Mouse (Mus musculus) liver, embryonic 13.5 days (tissue): ENCODE measurements around the gene D13Ertd608e. TPM values are rescaled to one million over a fixed set of nuclear protein-coding genes. Genes with fewer than 3 reads are reported as not detected.
"Not testable (repeated sequence)": the region's sequence is repeated elsewhere in the genome, so short reads cannot be mapped to it uniquely, and the experiment has no call there.

Experiments
- ATAC-seq: fragments of 200-750 bp; cut with Nextera tagmentation; 2 replicates; pipeline ENCODE4 v1.8.0; 2017; ENCODE audit warnings: low read depth, mild to moderate bottlenecking, moderate number of reproducible peaks, moderate library complexity
- DNase-seq: peaks from one replicate; pipeline ENCODE4 v3.0.0; 2022
- H3K27ac ChIP-seq: fragments of 300-500 bp; sonication (generic); 2 replicates; pipeline ENCODE4 v1.5.1; 2015; ENCODE audit warnings: moderate library complexity, mild to moderate bottlenecking, inconsistent platforms
- H3K27me3 ChIP-seq: fragments of 300-500 bp; sonication (generic); 2 replicates; pipeline ENCODE4 v1.6.1; 2015; ENCODE audit warnings: mild to moderate bottlenecking, inconsistent platforms
- H3K36me3 ChIP-seq: fragments of 300-500 bp; sonication (generic); 2 replicates; pipeline ENCODE4 v1.6.1; 2015; ENCODE audit warnings: mild to moderate bottlenecking, inconsistent platforms
- H3K4me1 ChIP-seq: fragments of 300-500 bp; sonication (generic); replicated peaks from 2 replicates; pipeline ENCODE4 v1.6.1; 2015; ENCODE audit warnings: inconsistent platforms
- H3K4me2 ChIP-seq: fragments of 300-500 bp; sonication (generic); 2 replicates; pipeline ENCODE4 v1.6.1; 2015; ENCODE audit warnings: inconsistent platforms, mild to moderate bottlenecking, moderate library complexity
- H3K4me3 ChIP-seq: fragments of 300-500 bp; sonication (generic); replicated peaks from 2 replicates; pipeline ENCODE4 v1.5.1; 2015; ENCODE audit warnings: mild to moderate bottlenecking, inconsistent platforms
- H3K9ac ChIP-seq: fragments of 300-500 bp; sonication (generic); 2 replicates; pipeline ENCODE4 v1.6.1; 2015; ENCODE audit warnings: mild to moderate bottlenecking, inconsistent platforms
- H3K9me3 ChIP-seq: fragments of 300-500 bp; sonication (generic); replicated peaks from 2 replicates; pipeline ENCODE4 v1.6.1; 2016; ENCODE audit warnings: inconsistent platforms
- WGBS: fragments of 180-500 bp; shearing (Covaris S2); methylation state at CpG from one replicate; pipeline ENCODE4 v1.1.7; 2015; ENCODE audit not compliant: insufficient replicate concordance; 5-methylcytosine and 5-hydroxymethylcytosine counted together
- polyA plus RNA-seq: library from polyadenylated mRNA; unstranded; fragments of >200 nt; fragmentation: Nextera tagmentation; extraction: Ambion mirVana; gene quantifications from 2 replicates; pipeline ENCODE4 v1.2.1, GENCODE M21; 2015

D13Ertd608e gene
- polyA plus RNA-seq, result not detected in 2 replicates

DNA sequence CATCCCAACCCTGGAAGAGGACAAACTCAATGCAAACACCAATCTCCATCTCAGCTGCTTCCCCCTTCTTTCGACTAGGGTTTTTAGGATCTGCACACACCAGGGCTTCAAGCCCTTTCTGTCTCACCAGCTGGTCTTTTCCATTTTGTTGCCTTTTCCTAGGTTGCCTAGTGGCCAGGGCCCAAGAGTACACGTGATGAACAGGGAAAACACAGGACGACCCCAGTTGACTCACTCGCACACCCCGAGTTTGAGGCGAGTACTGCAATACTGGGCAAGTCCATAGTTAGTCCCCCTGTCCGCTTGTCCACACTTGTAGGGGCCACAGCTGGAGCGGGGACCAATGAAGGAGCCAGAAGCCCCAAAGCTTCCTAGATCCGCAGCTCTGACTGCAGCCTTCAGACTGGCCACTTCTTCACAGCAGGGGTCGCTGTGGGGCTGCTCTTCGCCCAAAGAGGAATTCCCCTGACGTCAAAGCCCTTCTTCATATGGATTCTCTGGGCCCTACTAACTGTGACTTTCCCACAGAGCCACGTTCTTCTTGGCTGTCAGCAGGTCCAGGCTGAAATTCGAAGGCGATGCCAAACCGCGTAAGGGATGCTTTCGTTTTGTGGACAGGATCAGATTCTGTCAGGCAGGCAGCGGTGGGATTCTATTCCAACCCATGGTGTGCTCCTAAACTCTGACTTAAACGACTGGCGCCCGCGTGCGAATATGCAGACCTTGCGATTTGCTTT lies at the start of gene D13Ertd608e:
TSS of gene D13Ertd608e (plus strand) at position 687 of the 737 bp plus-strand sequence.
- H3K4me1 ChIP-seq, H3K27me3 ChIP-seq, H3K9me3 ChIP-seq, H3K9ac ChIP-seq, H3K36me3 ChIP-seq, H3K27ac ChIP-seq, DNase-seq: not testable (repeated sequence)
- ATAC-seq, result peak; percentile 48
- peak within 1 kb of the TSS; percentile 16; the same call in 1 of the 2 replicates for H3K4me3 ChIP-seq
- peak within 1 kb of the TSS; percentile 38 for H3K4me2 ChIP-seq
- WGBS, result 12% methylated on average over 19 of the region's 25 CpGs

DNA sequence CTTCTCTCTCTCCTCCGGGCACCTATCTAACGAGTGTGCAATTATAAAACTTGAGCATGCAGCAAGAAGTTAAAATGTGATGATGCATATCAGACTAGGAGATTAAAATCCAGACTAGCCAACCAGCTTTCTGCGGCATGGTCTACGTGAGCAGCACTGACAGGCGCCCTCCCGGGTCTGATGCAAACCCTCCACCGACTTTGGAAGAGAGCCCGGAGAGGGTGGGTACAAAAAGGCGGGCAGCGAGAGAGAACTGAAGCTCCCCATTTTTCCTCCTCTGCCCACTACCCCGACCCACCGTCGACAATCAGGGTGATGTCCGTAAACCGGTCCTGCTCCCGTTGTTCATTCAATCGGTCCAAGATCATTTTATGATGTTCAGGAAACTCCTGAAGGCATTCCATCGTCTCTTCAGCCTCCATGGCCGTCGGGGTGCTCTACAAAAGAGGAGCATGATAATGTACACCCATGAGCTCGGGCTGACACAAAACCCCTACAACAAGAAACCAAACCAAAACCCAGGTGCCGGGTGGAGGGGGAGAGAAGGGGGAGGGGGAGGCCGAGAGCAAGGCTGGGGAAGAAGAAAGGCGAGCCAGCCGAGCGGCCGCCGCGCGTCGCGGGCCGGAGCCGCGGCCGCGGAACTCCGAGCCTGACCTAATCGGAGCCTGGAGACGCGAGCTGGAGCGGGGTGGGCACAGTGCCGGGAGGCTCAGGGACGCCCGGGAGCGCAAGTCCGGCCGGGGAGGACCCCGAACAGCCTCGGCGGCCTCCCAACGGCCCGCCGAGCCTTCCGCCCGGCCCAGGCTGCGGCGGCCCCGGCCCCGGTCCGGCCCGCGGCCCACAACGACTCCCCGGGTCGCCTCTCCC lies 45.7 kb upstream of the D13Ertd608e start:
- DNase-seq, result peak; percentile 38
- peak overlapping the region; percentile 96 for H3K4me3 ChIP-seq
- peak; percentile 60 for ATAC-seq
- H3K27me3 ChIP-seq, result no peaks in the 10 kb centered on the region
- H3K9me3 ChIP-seq, result no peaks in the 10 kb centered on the region
- peaks cover 32% of the 10 kb centered on the region for H3K4me1 ChIP-seq
- H3K9ac ChIP-seq, result peak overlapping the region; percentile 96
- peaks cover 34% of the 10 kb centered on the region for H3K36me3 ChIP-seq
- peak overlapping the region; percentile 89 for H3K27ac ChIP-seq
- under 1% methylated on average over 54 of the region's 66 CpGs for WGBS
- H3K4me2 ChIP-seq, result peak overlapping the region; percentile 98

DNA sequence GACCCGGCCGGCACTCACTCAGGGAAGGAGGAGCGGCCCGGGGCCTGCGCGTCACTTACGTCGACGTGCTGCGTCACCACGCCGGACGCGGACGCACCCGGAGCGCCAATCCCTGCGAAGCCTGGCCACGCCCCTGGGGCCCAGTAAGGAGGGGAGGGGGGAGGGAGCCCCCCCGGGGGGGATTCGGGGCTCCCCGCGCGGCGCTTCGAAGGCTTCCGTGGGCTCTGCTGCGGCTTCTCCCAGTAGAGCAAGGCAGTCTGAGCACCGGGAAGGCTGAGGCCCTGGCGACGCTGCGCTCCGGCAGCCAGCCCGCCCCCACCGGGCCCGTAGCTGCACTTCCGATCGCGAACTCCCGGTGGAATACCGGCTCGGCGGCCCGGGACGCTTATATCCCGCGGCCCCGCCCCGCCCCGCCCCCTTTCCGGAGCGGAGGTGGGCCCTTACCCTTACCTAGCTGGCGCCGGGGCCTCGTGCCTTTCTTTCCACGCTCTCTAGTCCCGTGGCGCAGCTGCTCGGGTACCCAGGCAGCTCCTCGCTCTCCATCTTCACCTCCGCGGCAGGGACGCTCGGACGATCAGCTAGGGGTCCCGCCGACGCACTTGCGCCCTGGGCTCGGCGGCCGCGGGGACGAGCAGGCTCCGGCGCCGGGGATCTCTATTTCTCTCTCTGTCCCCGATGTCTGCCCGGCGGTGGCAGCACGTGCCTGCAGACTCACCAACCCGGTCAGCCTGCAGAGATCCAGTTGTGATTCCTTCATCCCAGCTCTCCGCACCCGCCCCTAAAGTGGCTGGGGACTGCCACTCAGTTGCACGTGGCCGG lies 44.8 kb upstream of the D13Ertd608e start, which contains the start of gene Zfp131:
TSS of gene Zfp131 (minus strand) at position 129 of the 819 bp plus-strand sequence.
- Histone ChIP-seq H3K4me2 (peak within 1 kb of the TSS; percentile 98), H3K4me3 (peak within 1 kb of the TSS; percentile 96), H3K27ac (peak within 1 kb of the TSS; percentile 89), H3K4me1 (peaks cover 32% of the 10 kb centered on the region), H3K9ac (peak within 1 kb of the TSS; percentile 96), H3K36me3 (peaks cover 26% of the 10 kb centered on the region), H3K27me3 (no peaks in the 10 kb centered on the region), H3K9me3 (no peaks in the 10 kb centered on the region)
- DNase-seq (peak; percentile 87), ATAC-seq (peak; percentile 97)
- WGBS, result under 1% methylated on average over 84 of the region's 86 CpGs

DNA sequence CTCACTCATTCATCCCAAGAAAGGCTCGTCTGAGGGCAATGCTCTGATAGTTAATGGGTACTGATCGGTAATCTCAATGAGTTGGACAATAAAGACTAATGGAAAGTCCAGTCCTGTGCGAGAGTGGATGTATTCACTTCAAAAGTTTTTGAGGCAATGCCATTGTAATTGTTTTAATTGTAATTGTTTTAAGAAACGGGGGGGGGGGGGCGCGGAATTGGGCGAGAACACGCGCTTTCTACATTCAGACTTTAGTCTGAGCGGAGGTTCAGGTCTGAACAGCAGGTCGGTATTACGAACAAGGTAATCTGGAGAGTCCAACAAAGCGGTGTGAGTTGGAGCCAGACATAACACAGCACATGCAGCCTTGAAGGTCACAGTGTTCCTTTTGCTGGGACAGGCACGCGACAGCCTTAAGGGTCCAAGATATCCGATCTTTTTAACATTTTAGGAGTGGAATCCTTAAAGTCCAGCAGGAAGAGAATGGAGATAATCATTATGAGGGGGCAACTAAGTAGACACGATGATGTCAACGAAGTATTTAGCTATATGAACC lies 44.1 kb upstream of the D13Ertd608e start:
- Histone ChIP-seq H3K27me3 (no peaks in the 10 kb centered on the region), H3K27ac (peak overlapping the region; percentile 86), H3K4me1 (peaks cover 32% of the 10 kb centered on the region), H3K4me3 (peak overlapping the region; percentile 96), H3K9me3 (no peaks in the 10 kb centered on the region), H3K36me3 (peaks cover 22% of the 10 kb centered on the region), H3K9ac (peak overlapping the region; percentile 96), H3K4me2 (peak overlapping the region; percentile 98)
- DNase-seq (no peak), ATAC-seq (no peak)
- 2% methylated on average over 18 of the region's 18 CpGs for WGBS

DNA sequence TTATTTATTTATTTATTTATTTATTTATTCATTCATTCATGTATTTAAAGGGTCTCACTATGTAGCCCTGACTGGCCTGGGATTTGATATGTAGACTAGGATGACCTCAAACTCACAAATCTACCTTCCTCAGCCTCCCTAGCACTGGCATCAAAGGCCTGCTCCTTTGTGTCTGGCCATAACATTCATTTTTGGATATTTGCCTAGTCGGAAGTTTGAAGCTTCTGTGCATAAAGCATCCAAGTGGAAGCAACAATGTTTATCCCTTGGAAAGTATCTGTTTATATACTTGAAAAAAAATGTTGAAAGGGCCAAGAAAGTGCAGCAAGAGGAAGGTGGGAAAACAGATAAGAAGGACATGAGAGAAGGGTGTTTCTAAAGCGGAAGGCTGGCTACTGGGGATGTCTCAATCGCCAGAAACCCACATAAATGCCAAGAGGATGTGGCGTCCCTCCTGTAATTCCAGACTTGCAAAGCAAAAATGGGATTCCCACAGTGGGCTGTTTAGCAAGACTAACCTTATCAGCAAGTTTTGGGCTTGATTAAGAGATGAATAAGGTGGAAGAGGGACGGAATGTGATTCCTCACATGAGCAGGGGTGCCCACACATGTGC lies 42.9 kb upstream of the D13Ertd608e start:
- H3K9ac ChIP-seq, result no peak overlapping the region
- H3K4me2 ChIP-seq, result no peak overlapping the region
- WGBS, result 47% methylated on average over 5 of the region's 5 CpGs
- no peaks in the 10 kb centered on the region for H3K9me3 ChIP-seq
- peaks cover 32% of the 10 kb centered on the region for H3K4me1 ChIP-seq
- no peak for ATAC-seq
- no peaks in the 10 kb centered on the region for H3K27me3 ChIP-seq
- no peak for DNase-seq
- no peak overlapping the region for H3K4me3 ChIP-seq
- no peak overlapping the region for H3K27ac ChIP-seq
- peaks cover 11% of the 10 kb centered on the region for H3K36me3 ChIP-seq

DNA sequence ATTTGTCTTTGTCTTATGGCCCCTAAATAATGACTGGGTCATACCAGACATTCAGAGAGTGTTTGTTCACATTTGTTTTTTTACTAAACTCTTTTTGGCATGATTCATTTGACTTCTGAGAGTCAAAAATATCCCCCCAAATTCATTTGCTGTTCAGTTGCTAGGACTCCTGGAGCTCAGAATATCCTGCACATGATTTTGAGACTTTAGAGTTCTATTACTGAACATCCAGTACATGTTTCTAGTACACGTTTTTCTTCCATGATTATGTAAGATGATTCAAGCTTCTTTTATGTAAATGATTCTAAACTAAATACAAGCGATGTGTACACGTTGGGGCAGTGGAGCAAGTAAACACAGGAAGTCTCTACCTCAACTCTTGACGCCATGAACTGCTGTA lies 38.1 kb upstream of the D13Ertd608e start:
- H3K27ac ChIP-seq, result no peak overlapping the region
- no peak overlapping the region for H3K4me2 ChIP-seq
- ATAC-seq (no peak), DNase-seq (no peak)
- H3K9me3 ChIP-seq, result no peaks in the 10 kb centered on the region
- H3K27me3 ChIP-seq, result no peaks in the 10 kb centered on the region
- WGBS, result 41% methylated on average over 4 of the region's 4 CpGs
- no peak overlapping the region for H3K9ac ChIP-seq
- no peak overlapping the region for H3K4me3 ChIP-seq
- 0 out of 2 replicates have a peak, but pooled peaks cover 7% of the 10 kb centered on the region for H3K4me1 ChIP-seq
- no peaks in the 10 kb centered on the region for H3K36me3 ChIP-seq

DNA sequence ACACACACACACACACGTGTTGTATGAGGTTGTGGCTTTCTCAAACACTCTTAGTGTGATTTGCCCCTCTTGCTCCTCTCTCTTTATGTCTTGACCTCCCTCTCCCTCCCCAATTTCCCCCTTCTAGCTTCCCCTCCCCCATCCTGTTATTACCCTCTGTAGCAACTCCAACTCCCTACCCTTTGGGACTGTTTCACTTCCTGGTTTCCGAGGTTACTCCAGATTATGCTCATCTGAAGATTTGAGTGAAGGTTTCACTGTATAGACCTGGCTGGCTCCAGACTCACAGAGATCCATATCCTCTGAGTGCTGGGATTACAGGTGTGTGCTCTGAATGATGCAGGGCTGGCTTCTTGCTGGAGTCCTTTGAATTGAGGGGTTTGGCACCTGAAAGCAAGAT lies 26.9 kb upstream of the D13Ertd608e start:
- no peaks in the 10 kb centered on the region for H3K27me3 ChIP-seq
- H3K4me1 ChIP-seq, result no peaks in the 10 kb centered on the region
- no peaks in the 10 kb centered on the region for H3K9me3 ChIP-seq
- 52% methylated on average over 2 of the region's 2 CpGs for WGBS
- H3K36me3 ChIP-seq, result no peaks in the 10 kb centered on the region
- no peak overlapping the region for H3K4me3 ChIP-seq
- no peak overlapping the region for H3K4me2 ChIP-seq
- DNase-seq, result no peak
- no peak for ATAC-seq
- no peak overlapping the region for H3K27ac ChIP-seq
- H3K9ac ChIP-seq, result no peak overlapping the region

DNA sequence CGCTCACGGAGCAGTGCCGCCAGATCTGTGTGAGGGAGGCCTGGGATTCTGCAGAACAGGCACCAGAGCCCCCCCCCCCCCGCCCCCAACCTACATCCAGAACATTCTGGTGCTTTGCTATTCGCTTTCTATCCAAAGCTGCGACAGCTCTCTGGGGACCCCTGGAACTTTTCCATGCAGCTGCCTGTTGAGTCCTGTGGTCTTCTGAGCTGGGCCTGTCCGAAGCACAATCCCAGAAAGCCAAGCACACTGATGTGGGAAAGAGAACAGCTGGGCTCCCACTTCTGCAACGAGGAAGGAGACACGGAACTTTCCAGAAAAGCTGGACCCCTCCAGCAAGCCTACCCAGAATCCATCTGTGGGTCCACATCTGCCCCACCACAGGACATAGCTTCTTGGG lies 25.8 kb upstream of the D13Ertd608e start:
- Histone ChIP-seq H3K9me3 (no peaks in the 10 kb centered on the region), H3K4me3 (no peak overlapping the region), H3K9ac (no peak overlapping the region), H3K27me3 (no peaks in the 10 kb centered on the region), H3K4me2 (no peak overlapping the region), H3K4me1 (no peaks in the 10 kb centered on the region), H3K27ac (no peak overlapping the region), H3K36me3 (no peaks in the 10 kb centered on the region)
- WGBS, result 75% methylated on average over 9 of the region's 9 CpGs
- DNase-seq, result no peak
- ATAC-seq, result no peak

DNA sequence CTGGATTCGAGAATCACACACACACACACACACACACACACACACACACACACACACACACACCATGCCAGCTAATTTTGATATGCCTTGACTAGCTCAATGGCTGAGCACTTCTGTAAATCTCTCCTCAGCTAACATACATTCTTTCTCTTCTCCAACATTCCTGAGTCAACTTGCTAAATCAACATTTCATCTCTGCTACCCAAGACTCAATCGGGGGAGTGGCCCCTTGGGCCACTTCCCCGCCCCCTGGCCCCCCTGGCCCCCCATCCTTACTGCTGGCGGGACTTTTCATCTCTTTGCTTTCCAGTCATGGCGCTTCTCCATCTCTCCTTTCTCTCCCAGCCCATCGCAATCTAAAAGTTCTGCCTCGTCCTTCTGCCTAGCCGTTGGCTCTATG lies 19.0 kb upstream of the D13Ertd608e start:
- Histone ChIP-seq H3K4me3 (no peak overlapping the region), H3K27me3 (no peaks in the 10 kb centered on the region), H3K27ac (no peak overlapping the region), H3K9me3 (no peaks in the 10 kb centered on the region), H3K9ac (no peak overlapping the region), H3K4me2 (no peak overlapping the region), H3K36me3 (no peaks in the 10 kb centered on the region), H3K4me1 (no peaks in the 10 kb centered on the region)
- 42% methylated on average over 8 of the region's 8 CpGs for WGBS
- no peak for DNase-seq
- ATAC-seq, result no peak

DNA sequence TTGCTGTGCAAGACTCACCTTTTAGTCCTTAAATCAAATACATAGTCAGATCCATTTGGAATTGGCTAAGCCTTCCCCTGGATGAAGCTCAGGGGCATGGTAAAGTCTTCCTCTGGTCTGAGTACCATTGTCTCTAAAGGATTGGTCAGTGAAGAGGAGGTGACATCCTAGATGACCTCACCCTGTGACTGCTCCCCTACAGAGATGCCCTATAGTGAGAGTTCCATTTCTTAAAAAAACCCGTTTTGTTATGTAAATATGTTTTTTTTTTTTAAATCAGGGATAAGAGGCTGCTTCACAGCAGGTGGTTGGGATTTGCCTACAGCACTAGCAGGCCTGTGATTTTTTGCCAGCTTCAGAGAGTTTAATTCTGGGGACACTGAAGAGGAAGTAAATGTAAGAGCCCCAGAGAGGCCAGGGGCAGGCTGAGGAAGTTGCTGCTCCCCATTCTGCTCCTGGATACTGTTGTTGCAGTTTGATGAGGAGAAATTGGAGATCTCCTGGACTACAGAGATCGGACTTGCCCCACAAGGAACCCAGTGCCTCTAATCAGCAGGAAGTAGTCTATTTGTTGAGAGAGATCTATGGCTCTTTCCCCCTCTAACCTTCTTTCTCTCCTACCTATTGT lies 18.1 kb upstream of the D13Ertd608e start:
- no peak for DNase-seq
- H3K4me2 ChIP-seq, result no peak overlapping the region
- no peaks in the 10 kb centered on the region for H3K36me3 ChIP-seq
- H3K9me3 ChIP-seq, result no peaks in the 10 kb centered on the region
- H3K4me1 ChIP-seq, result no peaks in the 10 kb centered on the region
- no peak overlapping the region for H3K9ac ChIP-seq
- WGBS, result 21% methylated on average over 2 of the region's 2 CpGs
- ATAC-seq, result no peak
- no peak overlapping the region for H3K4me3 ChIP-seq
- no peak overlapping the region for H3K27ac ChIP-seq
- H3K27me3 ChIP-seq, result no peaks in the 10 kb centered on the region
